Mouse (Mus musculus): ENCODE measurements around the gene Dok1. TPM values are rescaled to one million over a fixed set of nuclear protein-coding genes. Genes with fewer than 3 reads are reported as not detected.
A peak's percentile ranks its signal among the peaks of the same experiment; 100 is the strongest.

Gene Dok1
- polyA plus RNA-seq, 1 experiment from 2014 or later, result 16.7 TPM

- Histone ChIP-seq H3K4me2 (ENCODE audit: low read depth, low read length) (peak within 1 kb of the TSS; percentile 95), H3K4me1 (replicated peaks; ENCODE audit: control insufficient read depth, insufficient read depth, low read length) (peaks cover 22% of the 10 kb centered on the region), H3K27me3 (ENCODE audit: control insufficient read depth, insufficient read depth, low read depth, low read length) (no peaks in the 10 kb centered on the region), H3K4me3 (ENCODE audit: low read length) (peak within 1 kb of the TSS; percentile 75), H3K36me3 (ENCODE audit: control insufficient read depth, insufficient read depth, low read length) (peaks cover 19% of the 10 kb centered on the region), H3K27ac (ENCODE audit: low read length) (peak within 1 kb of the TSS; percentile 87), H3K9ac (ENCODE audit: low read length) (peak within 1 kb of the TSS; percentile 92), H3K9me3 (ENCODE audit: control insufficient read depth, low read length) (no peaks in the 10 kb centered on the region)
- under 1% methylated on average over 59 of the region's 64 CpGs for WGBS
- peak; percentile 98 for ATAC-seq (ENCODE audit: low read depth)
Observed at GRCm38 (mm10) chr6:83054074-83054851, 21.0 kb upstream of the Dok1 start, which contains the start of gene Aup1. Gene Aup1 (plus strand): TSS chr6:83054521.

GRCm38 (mm10) chr6:83053136-83053960 lies 20.1 kb upstream of the Dok1 start:
- no peaks in the 10 kb centered on the region for H3K9me3 ChIP-seq (ENCODE audit: control insufficient read depth, low read length)
- peaks cover 19% of the 10 kb centered on the region for H3K36me3 ChIP-seq (ENCODE audit: control insufficient read depth, insufficient read depth, low read length)
- peak overlapping the region; percentile 92 for H3K9ac ChIP-seq (ENCODE audit: low read length)
- peak overlapping the region; percentile 95 for H3K4me2 ChIP-seq (ENCODE audit: low read depth, low read length)
- 0 out of 2 replicates have a peak, but pooled peaks have one; percentile 2 for ATAC-seq (ENCODE audit: low read depth)
- peaks cover 22% of the 10 kb centered on the region for H3K4me1 ChIP-seq (replicated peaks; ENCODE audit: control insufficient read depth, insufficient read depth, low read length)
- H3K27me3 ChIP-seq (ENCODE audit: control insufficient read depth, insufficient read depth, low read depth, low read length), result no peaks in the 10 kb centered on the region
- peak overlapping the region; percentile 62 for H3K27ac ChIP-seq (ENCODE audit: low read length)
- 1% methylated on average over 26 of the region's 26 CpGs for WGBS
- H3K4me3 ChIP-seq (ENCODE audit: low read length), result peak overlapping the region; percentile 75

GRCm38 (mm10) chr6:83049367-83049766 lies 16.1 kb upstream of the Dok1 start:
- ATAC-seq (ENCODE audit: low read depth), result no peak
- H3K27ac ChIP-seq (ENCODE audit: low read length), result no peak overlapping the region
- 65% methylated on average over 10 of the region's 10 CpGs for WGBS

GRCm38 (mm10) chr6:83044742-83045141 lies 11.5 kb upstream of the Dok1 start:
- 72% methylated on average over 9 of the region's 9 CpGs for WGBS
- no peaks in the 10 kb centered on the region for H3K36me3 ChIP-seq (ENCODE audit: control insufficient read depth, insufficient read depth, low read length)
- no peaks in the 10 kb centered on the region for H3K27me3 ChIP-seq (ENCODE audit: control insufficient read depth, insufficient read depth, low read depth, low read length)
- ATAC-seq (ENCODE audit: low read depth), result no peak
- no peak overlapping the region for H3K4me2 ChIP-seq (ENCODE audit: low read depth, low read length)
- H3K4me1 ChIP-seq (replicated peaks; ENCODE audit: control insufficient read depth, insufficient read depth, low read length), result no peaks in the 10 kb centered on the region; the same call in 1 of the 2 replicates
- H3K4me3 ChIP-seq (ENCODE audit: low read length), result no peak overlapping the region
- H3K9me3 ChIP-seq (ENCODE audit: control insufficient read depth, low read length), result no peaks in the 10 kb centered on the region
- no peak overlapping the region for H3K9ac ChIP-seq (ENCODE audit: low read length)
- no peak overlapping the region for H3K27ac ChIP-seq (ENCODE audit: low read length)

More at GRCm38 (mm10) chr6:83049367-83049766, 16.1 kb upstream of the Dok1 start:
- no peaks in the 10 kb centered on the region for H3K27me3 ChIP-seq (ENCODE audit: control insufficient read depth, insufficient read depth, low read depth, low read length)
- H3K36me3 ChIP-seq (ENCODE audit: control insufficient read depth, insufficient read depth, low read length), result peaks cover 14% of the 10 kb centered on the region
- H3K9ac ChIP-seq (ENCODE audit: low read length), result no peak overlapping the region
- H3K9me3 ChIP-seq (ENCODE audit: control insufficient read depth, low read length), result no peaks in the 10 kb centered on the region
- H3K4me3 ChIP-seq (ENCODE audit: low read length), result no peak overlapping the region
- peaks cover 12% of the 10 kb centered on the region for H3K4me1 ChIP-seq (replicated peaks; ENCODE audit: control insufficient read depth, insufficient read depth, low read length)
- no peak overlapping the region for H3K4me2 ChIP-seq (ENCODE audit: low read depth, low read length)

- ATAC-seq (ENCODE audit: low read depth), result no peak
- Histone ChIP-seq H3K4me2 (ENCODE audit: low read depth, low read length) (no peak overlapping the region), H3K27ac (ENCODE audit: low read length) (no peak overlapping the region)
Observed at GRCm38 (mm10) chr6:83043993-83044392, 10.7 kb upstream of the Dok1 start.

GRCm38 (mm10) chr6:83043561-83043960 lies 10.3 kb upstream of the Dok1 start:
- no peak overlapping the region for H3K4me2 ChIP-seq (ENCODE audit: low read depth, low read length)
- 58% methylated on average over 6 of the region's 6 CpGs for WGBS

More at GRCm38 (mm10) chr6:83043993-83044392, 10.7 kb upstream of the Dok1 start:
- Histone ChIP-seq H3K4me3 (ENCODE audit: low read length) (no peak overlapping the region), H3K36me3 (ENCODE audit: control insufficient read depth, insufficient read depth, low read length) (no peaks in the 10 kb centered on the region), H3K27me3 (ENCODE audit: control insufficient read depth, insufficient read depth, low read depth, low read length) (no peaks in the 10 kb centered on the region), H3K4me1 (replicated peaks; ENCODE audit: control insufficient read depth, insufficient read depth, low read length) (no peaks in the 10 kb centered on the region; the same call in 1 of the 2 replicates), H3K9me3 (ENCODE audit: control insufficient read depth, low read length) (no peaks in the 10 kb centered on the region), H3K9ac (ENCODE audit: low read length) (0 out of 2 replicates have a peak overlapping the region, but pooled peaks have one; percentile 13)
- WGBS, result 84% methylated on average over 5 of the region's 5 CpGs

GRCm38 (mm10) chr6:83040601-83041000 lies 7.3 kb upstream of the Dok1 start:
- Histone ChIP-seq H3K4me2 (ENCODE audit: low read depth, low read length) (no peak overlapping the region), H3K27ac (ENCODE audit: low read length) (no peak overlapping the region), H3K27me3 (ENCODE audit: control insufficient read depth, insufficient read depth, low read depth, low read length) (no peaks in the 10 kb centered on the region), H3K9ac (ENCODE audit: low read length) (no peak overlapping the region), H3K36me3 (ENCODE audit: control insufficient read depth, insufficient read depth, low read length) (no peaks in the 10 kb centered on the region), H3K4me3 (ENCODE audit: low read length) (no peak overlapping the region), H3K9me3 (ENCODE audit: control insufficient read depth, low read length) (no peaks in the 10 kb centered on the region), H3K4me1 (replicated peaks; ENCODE audit: control insufficient read depth, insufficient read depth, low read length) (peaks cover 9% of the 10 kb centered on the region)
- no peak for ATAC-seq (ENCODE audit: low read depth)
- WGBS, result 77% methylated on average over 5 of the region's 5 CpGs

More at GRCm38 (mm10) chr6:83043561-83043960, 10.3 kb upstream of the Dok1 start:
- peaks cover 3% of the 10 kb centered on the region for H3K4me1 ChIP-seq (replicated peaks; ENCODE audit: control insufficient read depth, insufficient read depth, low read length)
- ATAC-seq (ENCODE audit: low read depth), result peak; percentile 27; the same call in 1 of the 2 replicates
- H3K27ac ChIP-seq (ENCODE audit: low read length), result no peak overlapping the region
- no peaks in the 10 kb centered on the region for H3K27me3 ChIP-seq (ENCODE audit: control insufficient read depth, insufficient read depth, low read depth, low read length)
- no peaks in the 10 kb centered on the region for H3K9me3 ChIP-seq (ENCODE audit: control insufficient read depth, low read length)
- no peak overlapping the region for H3K4me3 ChIP-seq (ENCODE audit: low read length)
- no peaks in the 10 kb centered on the region for H3K36me3 ChIP-seq (ENCODE audit: control insufficient read depth, insufficient read depth, low read length)
- no peak overlapping the region for H3K9ac ChIP-seq (ENCODE audit: low read length)

- peak; percentile 10; the same call in 1 of the 2 replicates for ATAC-seq (ENCODE audit: low read depth)
- no peak overlapping the region for H3K27ac ChIP-seq (ENCODE audit: low read length)
- WGBS, result 12% methylated on average over 24 of the region's 24 CpGs
Observed at GRCm38 (mm10) chr6:83038496-83039012, 5.3 kb upstream of the Dok1 start.

GRCm38 (mm10) chr6:83037188-83037587 lies 3.9 kb upstream of the Dok1 start:
- WGBS, result 46% methylated on average over 8 of the region's 8 CpGs

More at GRCm38 (mm10) chr6:83038496-83039012, 5.3 kb upstream of the Dok1 start:
- Histone ChIP-seq H3K36me3 (ENCODE audit: control insufficient read depth, insufficient read depth, low read length) (no peaks in the 10 kb centered on the region), H3K9ac (ENCODE audit: low read length) (peak overlapping the region; percentile 52), H3K4me3 (ENCODE audit: low read length) (peak overlapping the region; percentile 38), H3K4me2 (ENCODE audit: low read depth, low read length) (peak overlapping the region; percentile 54), H3K4me1 (replicated peaks; ENCODE audit: control insufficient read depth, insufficient read depth, low read length) (peaks cover 22% of the 10 kb centered on the region), H3K27me3 (ENCODE audit: control insufficient read depth, insufficient read depth, low read depth, low read length) (no peaks in the 10 kb centered on the region), H3K9me3 (ENCODE audit: control insufficient read depth, low read length) (no peaks in the 10 kb centered on the region)

More at GRCm38 (mm10) chr6:83037188-83037587, 3.9 kb upstream of the Dok1 start:
- H3K27ac ChIP-seq (ENCODE audit: low read length), result no peak overlapping the region
- no peaks in the 10 kb centered on the region for H3K27me3 ChIP-seq (ENCODE audit: control insufficient read depth, insufficient read depth, low read depth, low read length)
- H3K36me3 ChIP-seq (ENCODE audit: control insufficient read depth, insufficient read depth, low read length), result no peaks in the 10 kb centered on the region
- H3K4me3 ChIP-seq (ENCODE audit: low read length), result no peak overlapping the region
- H3K9ac ChIP-seq (ENCODE audit: low read length), result no peak overlapping the region
- no peak overlapping the region for H3K4me2 ChIP-seq (ENCODE audit: low read depth, low read length)
- H3K4me1 ChIP-seq (replicated peaks; ENCODE audit: control insufficient read depth, insufficient read depth, low read length), result peaks cover 26% of the 10 kb centered on the region
- no peak for ATAC-seq (ENCODE audit: low read depth)
- H3K9me3 ChIP-seq (ENCODE audit: control insufficient read depth, low read length), result no peaks in the 10 kb centered on the region
